Mouse (Mus musculus): ENCODE measurements around the gene Cnga3. TPM values are rescaled to one million over a fixed set of nuclear protein-coding genes. Genes with fewer than 3 reads are reported as not detected.

The Cnga3 gene
- under 1 TPM; 0.24 to 0.32 TPM for total RNA-seq (2021)
- long read RNA-seq, experiment 1: 0 reads
- long read RNA-seq, experiment 2: 0 reads

GRCm38 (mm10) chr1:37214144-37214543 is at the start of gene Cnga3:
Cnga3 (plus strand) TSS chr1:37214434.
- DNase-seq: no peak

GRCm38 (mm10) chr1:37166066-37166465 is 48.2 kb upstream of the Cnga3 start:
- DNase-seq: no peak
- intact Hi-C loops (cut with DNase I): no loop called here

More at GRCm38 (mm10) chr1:37214144-37214543, at the start of gene Cnga3:
- intact Hi-C loops (cut with DNase I): no loop called here

DNA sequence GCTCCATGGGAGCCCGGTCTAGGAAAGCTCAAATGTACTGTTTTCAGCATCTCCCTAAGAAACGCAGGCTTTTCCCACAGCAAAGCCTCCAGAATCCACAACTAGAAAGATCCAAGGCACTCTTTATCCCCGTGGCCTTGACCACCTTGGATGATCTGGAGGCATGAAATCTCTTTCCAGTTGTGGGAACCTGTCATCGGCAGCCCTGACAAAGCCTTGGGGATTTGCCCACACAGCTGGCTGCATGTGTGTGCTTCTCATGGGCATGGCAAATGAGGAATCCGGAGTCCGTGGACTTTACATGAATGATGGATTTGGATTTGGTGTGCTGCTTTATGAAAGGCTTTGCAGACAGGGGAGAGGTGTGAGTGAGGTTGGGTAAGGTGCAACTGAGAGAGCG is 46.3 kb upstream of the Cnga3 start:
- intact Hi-C loops (cut with DNase I): no loop called here
- no peak for DNase-seq

DNA sequence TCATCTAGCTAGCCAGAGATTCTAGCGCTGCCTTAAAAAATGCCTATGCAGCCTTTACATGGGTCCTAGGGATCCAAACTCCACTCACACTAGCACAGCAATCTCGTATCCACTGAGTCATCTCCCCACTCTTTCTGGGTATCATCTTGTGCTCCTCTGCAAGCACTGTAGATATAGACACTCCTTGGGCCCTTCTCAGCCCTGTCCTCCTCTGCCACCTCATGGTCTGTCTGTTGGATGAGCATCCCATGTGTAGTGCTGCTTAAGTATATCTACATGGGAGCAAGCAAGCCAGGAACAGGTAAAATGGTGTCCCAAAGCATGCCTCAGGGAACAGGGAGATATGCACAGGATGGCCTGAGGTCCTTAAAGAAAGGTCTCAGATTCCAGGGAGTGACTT is 36.4 kb upstream of the Cnga3 start:
- intact Hi-C loops (cut with DNase I): no loop called here
- no peak for DNase-seq

DNA sequence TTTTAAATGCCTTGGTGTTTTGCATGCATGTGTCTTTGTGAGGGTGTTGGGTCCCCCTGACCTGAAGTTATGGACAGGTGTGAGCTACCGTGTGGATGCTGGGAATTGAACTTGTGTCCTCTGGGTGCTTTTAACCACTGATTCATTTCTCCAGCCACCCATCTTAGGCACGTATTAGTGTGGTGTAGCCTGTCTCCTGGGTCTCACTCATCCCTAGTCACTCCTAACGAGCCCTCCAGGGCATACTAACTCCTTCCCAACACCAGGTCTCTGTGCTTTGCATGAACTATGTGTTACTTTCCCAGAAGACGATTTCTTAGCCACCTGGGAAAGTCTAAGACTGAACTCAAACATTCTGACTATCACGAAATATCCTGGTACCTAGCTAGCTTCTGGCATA is 34.4 kb upstream of the Cnga3 start:
- DNase-seq: no peak

GRCm38 (mm10) chr1:37187050-37187449 is 27.2 kb upstream of the Cnga3 start:
- intact Hi-C loops (cut with DNase I): no loop called here
- DNase-seq: no peak

More for the DNA sequence above, 34.4 kb upstream of the Cnga3 start:
- intact Hi-C loops (cut with DNase I): no loop called here

- peak in 1 of 2 experiments; percentile 8 for DNase-seq
- intact Hi-C loops (cut with DNase I): loop anchor here (1.0 kb wide), 1 partner anchor 56 kb away; no protein-coding TSS in a partner anchor
These were observed 19.6 kb upstream of the Cnga3 start for GRCm38 (mm10) chr1:37194607-37195006.

GRCm38 (mm10) chr1:37201406-37201805 is 12.8 kb upstream of the Cnga3 start:
- intact Hi-C loops (cut with DNase I): no loop called here
- DNase-seq: no peak

DNA sequence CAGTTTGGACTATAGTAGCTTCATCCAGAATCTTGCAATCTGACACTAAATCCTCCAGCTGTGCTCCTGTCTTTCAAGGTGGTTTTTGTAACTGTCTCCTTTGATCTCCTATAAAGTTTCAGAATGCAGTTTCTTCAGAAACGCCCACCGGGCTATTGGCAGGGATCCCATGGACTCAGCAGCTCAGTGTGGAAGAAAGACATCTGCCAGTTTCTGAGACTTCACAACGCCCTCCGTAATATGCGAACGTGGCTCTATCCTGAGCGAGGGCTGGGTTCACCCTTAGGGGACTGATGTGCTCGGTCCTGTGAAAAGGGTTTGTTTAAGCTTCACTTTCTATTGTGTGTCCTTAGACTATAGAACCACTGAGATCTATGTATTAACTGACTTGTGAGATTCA is 6.5 kb upstream of the Cnga3 start:
- intact Hi-C loops (cut with DNase I): no loop called here
- DNase-seq: no peak

DNA sequence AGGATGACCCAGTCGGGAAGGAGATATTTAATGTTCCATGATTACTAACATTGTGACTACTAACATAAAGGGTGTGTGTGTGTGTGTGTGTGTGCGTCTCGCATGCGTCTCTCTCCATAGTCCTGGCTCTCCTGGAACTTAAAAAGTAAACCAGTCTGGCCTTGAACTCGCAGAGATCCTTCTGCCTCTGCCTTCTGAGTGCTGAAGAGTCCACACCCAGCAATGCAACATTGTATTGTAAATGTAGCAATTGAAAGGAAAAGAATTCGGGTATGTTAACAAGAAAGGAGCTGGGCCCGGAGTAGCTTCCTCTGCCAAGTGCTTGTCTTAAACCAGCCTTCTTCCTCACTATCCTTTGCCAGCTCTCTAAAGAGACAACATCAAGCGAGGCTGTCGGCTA is 1.9 kb upstream of the Cnga3 start:
- DNase-seq: no peak
- intact Hi-C loops (cut with DNase I): no loop called here

GRCm38 (mm10) chr1:37218386-37218785 is 4.2 kb downstream of the Cnga3 start:
- DNase-seq: peak; percentile 74 to 83
- intact Hi-C loops (cut with DNase I): no loop called here

DNA sequence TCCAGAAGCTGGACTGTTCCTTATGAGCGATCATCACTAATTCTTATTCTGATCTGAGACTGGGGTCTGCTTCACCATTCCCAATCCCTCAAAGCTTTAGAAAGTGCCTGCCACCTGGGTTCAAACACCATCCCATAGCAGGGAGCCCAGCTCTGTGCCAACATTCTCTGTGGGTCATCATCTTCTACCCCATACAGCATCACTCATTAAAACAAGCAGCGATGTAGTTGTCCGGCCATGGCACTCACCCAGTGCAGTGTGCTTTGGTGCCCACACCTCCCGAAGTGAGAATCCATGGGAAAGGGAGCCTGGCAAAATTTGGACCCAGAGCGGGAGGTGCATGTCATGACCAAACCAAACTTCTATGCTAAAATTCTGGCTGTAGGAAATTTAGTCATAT is 5.4 kb downstream of the Cnga3 start:
- DNase-seq: no peak
- intact Hi-C loops (cut with DNase I): no loop called here

DNA sequence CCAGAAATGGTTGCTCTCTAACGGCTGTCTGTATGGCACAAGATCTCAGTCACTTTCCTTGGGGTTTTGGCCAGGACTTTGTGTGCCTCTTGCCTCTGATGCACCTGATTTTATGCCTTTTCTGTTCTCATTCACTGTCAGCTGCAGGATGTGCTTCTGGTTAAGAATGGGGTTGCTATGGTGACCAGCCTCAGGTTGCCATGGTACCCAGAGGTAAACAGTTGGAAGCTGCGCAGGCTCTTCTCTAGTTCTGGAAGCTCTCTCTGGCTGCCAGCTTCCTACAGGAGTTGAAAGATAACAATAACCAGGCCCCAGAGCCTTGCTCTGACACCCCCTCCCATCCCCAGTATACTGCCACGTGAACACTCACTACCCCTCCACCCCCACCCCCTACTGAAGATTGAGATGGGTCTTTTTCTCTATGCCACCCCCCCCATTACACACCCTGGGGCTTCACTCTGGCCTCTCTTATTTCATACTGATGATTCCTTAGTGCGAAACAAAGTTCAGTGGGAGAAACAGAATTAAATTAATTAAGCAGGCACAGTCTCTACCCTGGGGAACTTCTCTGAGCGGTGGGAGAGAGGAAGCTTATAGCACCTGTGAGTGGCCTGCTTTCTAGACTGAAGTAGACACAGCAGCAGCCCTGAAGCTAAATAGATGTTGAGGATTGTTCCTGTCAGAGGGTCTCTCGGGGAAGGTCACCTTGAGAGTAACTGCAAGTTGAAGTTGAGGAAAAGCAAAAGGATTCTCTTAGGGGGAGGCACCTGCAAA is 6.1 kb downstream of the Cnga3 start:
- intact Hi-C loops (cut with DNase I): no loop called here
- DNase-seq: no peak

- intact Hi-C loops (cut with DNase I): no loop called here
- DNase-seq: no peak
These were observed 7.8 kb downstream of the Cnga3 start for GRCm38 (mm10) chr1:37222002-37222401.

DNA sequence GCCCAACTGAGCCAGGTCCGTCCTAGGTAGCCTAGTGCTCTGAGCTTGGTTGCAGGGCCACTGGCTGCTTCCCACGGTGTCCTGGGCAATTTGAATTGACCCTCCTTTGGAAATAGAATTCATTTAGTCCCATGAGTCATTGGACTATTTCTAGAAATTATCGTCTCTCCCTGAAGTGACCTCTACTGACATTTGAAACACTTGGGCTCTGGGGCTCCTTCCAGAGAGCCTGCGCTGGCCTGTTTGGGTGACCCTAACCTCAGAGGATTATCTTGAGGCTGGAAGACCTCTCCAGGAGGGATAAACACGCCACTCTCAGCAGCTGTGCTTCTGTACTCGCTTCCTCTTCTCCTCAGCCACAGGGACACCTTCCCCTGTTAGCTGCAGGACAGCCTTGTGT is 16.2 kb downstream of the Cnga3 start:
- no peak for DNase-seq
- intact Hi-C loops (cut with DNase I): no loop called here

DNA sequence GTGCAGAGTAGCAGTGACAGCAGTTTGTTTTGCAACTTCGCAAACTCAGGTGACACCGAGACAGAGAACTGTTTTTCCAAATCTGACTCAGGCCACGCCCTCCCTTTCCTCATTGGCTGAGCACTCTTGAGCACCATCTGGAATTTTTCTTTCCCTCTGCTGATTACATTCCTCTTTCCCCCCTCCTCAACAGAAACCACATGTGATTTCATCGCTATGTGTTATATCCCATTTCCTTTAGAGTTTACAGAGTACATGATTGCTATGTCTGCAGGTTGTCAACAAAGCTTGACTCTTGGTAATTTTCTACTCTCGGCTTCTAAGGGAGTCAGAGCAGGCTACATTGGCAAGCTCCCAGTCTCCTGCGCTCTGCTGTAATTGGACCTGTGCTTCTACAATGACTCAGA is 17.1 kb downstream of the Cnga3 start:
- intact Hi-C loops (cut with DNase I): no loop called here
- DNase-seq: peak; percentile 23 to 33

DNA sequence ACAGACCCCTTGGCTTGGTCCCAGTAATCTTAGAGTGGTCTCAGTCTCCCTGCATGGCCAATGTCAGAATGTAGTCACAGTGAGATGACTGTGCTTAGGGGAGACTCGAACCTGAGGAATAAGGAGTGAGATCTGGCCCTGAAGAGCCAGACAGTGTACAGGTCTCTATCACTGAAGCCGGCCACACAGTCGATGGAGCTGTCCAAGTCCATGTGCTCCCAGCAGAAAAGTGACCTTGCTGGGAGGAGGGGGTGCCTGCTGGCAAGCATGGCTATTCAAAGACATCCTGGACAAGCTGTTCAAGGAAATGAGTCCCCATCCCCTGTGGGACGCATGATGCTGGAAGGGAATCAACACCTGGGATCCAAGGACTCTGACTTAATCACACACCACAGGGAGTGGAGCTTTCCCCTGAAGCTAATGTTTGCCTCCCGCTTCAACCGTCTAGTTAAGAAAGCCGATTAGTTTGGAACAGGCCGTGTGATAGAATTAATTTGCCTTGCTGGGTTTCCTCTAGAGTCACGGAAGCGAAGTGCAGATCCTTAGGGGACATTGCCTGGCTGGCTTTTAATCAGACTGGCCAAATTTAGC is 24.9 kb downstream of the Cnga3 start:
- intact Hi-C loops (cut with DNase I): no loop called here
- DNase-seq: peak in 1 of 2 experiments; percentile 9

DNA sequence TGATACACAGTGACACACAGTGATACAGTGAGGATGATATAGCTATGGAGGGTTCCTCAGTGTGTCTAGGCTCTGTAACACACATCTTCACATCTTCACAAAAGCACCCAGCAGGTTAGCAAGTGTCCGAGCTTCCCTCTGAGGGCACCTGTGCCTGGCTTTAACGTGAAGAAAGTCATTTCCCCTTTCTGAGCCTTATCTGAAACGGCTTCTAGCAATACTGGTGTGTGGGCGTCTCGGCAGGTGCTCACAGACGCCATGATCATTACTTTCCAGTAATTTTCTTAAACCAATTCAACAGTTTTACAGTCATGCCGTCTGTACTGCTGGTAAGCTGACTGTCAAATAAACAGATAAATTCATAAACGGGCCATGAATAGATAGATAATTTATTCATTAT is 28.0 kb downstream of the Cnga3 start:
- intact Hi-C loops (cut with DNase I): no loop called here
- DNase-seq: no peak

GRCm38 (mm10) chr1:37246476-37246875 is 32.2 kb downstream of the Cnga3 start:
- DNase-seq: no peak
- intact Hi-C loops (cut with DNase I): no loop called here

GRCm38 (mm10) chr1:37248406-37248805 is 34.2 kb downstream of the Cnga3 start:
- peak; percentile 28 to 35 for DNase-seq
- intact Hi-C loops (cut with DNase I): no loop called here

DNA sequence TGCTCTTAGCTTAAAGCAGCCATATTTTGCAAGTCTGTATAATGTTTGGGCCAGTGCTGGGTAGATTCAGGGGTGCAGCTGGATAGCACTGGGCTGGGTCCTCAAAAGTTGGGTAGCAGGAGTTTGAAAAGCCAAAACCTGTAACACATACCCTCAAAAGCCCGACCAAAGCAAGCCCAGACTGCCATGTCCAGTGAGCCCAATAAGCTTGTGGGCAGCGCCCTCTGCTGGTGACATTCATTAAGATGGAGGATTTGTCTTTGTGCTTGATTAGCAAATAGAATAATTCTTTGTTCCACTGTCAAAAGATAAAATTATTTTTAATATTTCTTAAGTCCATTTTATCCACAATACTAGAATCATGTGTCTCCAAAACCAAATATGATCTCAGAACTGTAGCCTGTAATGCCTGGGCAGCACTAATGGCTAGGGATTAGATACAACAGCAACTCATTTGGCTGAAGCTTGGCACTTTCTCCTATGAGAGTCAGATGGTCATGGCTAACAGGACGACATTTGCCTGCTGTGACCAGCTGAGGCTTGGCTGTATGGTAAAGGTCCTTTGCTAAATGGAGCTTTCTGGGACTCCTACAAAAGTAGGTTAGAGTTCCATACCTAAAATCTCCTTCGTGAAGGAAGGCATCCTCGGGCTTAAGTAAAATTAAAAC is 36.5 kb downstream of the Cnga3 start:
- intact Hi-C loops (cut with DNase I): loop anchor here (1.0 to 2.0 kb wide), 3 partner anchors 55 to 514 kb away; no protein-coding TSS in a partner anchor
- DNase-seq: peak; percentile 82 to 91

All from heart, postnatal 14 days (tissue).